Mouse (Mus musculus): Measurements from ENCODE around the gene Il12rb1. TPM values are rescaled to one million over a fixed set of nuclear protein-coding genes. Genes with fewer than 3 reads are reported as not detected.

The Il12rb1 gene
- polyA plus RNA-seq, 1 experiment from 2014 or later = 0.80 TPM

GRCm38 (mm10) chr8:70866566-70866965 is 58.3 kb downstream of the Il12rb1 start:
- ATAC-seq (no peak), DNase-seq (ENCODE audit: low read depth, low spot score) (no peak)
- H3K27me3 ChIP-seq = no peaks in the 10 kb centered on the region
- ChIA-PET CTCF (interaction anchor here (1.0 to 3.5 kb wide), 3 partner anchors 12 to 103 kb away, joined by 3 to 16 read pairs (median 4); no protein-coding TSS in a partner anchor), POLR2A (no interaction called here)
- in situ Hi-C loops (cut with MboI; ENCODE audit: low pct_unique_long_range_greater_than_20kb) = no loop called here
- TF ChIP-seq CTCF (IDR thresholded peaks at IDR 0.05) = no peak

GRCm38 (mm10) chr8:70868559-70869198 is 60.4 kb downstream of the Il12rb1 start:
- DNase-seq (ENCODE audit: low read depth, low spot score) (no peak), ATAC-seq (no peak)
- POLR2A ChIA-PET = interaction anchor here (1.2 kb wide), 1 partner anchor 24 kb away, joined by 6 read pairs; no protein-coding TSS in a partner anchor
- in situ Hi-C loops (cut with MboI; ENCODE audit: low pct_unique_long_range_greater_than_20kb) = no loop called here
- no peak for TF ChIP-seq CTCF (IDR thresholded peaks at IDR 0.05)
- CTCF ChIA-PET = interaction anchor here (0.7 to 3.4 kb wide), 10 partner anchors 9 to 107 kb away, joined by 3 to 58 read pairs (median 4); partner anchors contain the start of gene Arrdc2
- H3K27me3 ChIP-seq = no peaks in the 10 kb centered on the region

- ATAC-seq (no peak), DNase-seq (ENCODE audit: low read depth, low spot score) (no peak)
- ChIA-PET POLR2A (interaction anchor here (0.9 to 1.2 kb wide), 2 partner anchors 11 to 24 kb away, joined by 4 to 6 read pairs; no protein-coding TSS in a partner anchor), CTCF (interaction anchor here (0.7 to 3.4 kb wide), 10 partner anchors 9 to 107 kb away, joined by 3 to 58 read pairs (median 4); partner anchors contain the start of gene Arrdc2)
- no peaks in the 10 kb centered on the region for H3K27me3 ChIP-seq
- TF ChIP-seq CTCF (IDR thresholded peaks at IDR 0.05) = no peak
- in situ Hi-C loops (cut with MboI; ENCODE audit: low pct_unique_long_range_greater_than_20kb) = no loop called here
These were observed 60.9 kb downstream of the Il12rb1 start for GRCm38 (mm10) chr8:70869199-70869571.

- CTCF ChIA-PET = interaction anchor here (0.7 to 3.4 kb wide), 11 partner anchors 10 to 107 kb away, joined by 3 to 58 read pairs (median 4); partner anchors contain the start of gene Arrdc2
- H3K27me3 ChIP-seq = no peaks in the 10 kb centered on the region
- in situ Hi-C loops (cut with MboI; ENCODE audit: low pct_unique_long_range_greater_than_20kb) = no loop called here
- TF ChIP-seq CTCF (IDR thresholded peaks at IDR 0.05) = no peak
- POLR2A ChIA-PET = interaction anchor here (0.9 kb wide), 1 partner anchor 10 kb away, joined by 4 read pairs; no protein-coding TSS in a partner anchor
- ATAC-seq (peak; percentile 42), DNase-seq (ENCODE audit: low read depth, low spot score) (no peak)
These were observed 61.4 kb downstream of the Il12rb1 start for GRCm38 (mm10) chr8:70869601-70870041.

Other genes starting within 250 kb of the Il12rb1 start
- gene Isyna1, start 214.1 kb upstream of the Il12rb1 start, polyA plus RNA-seq (2021) = 6.4 TPM
- 253 TPM for gene Ssbp4, start 199.6 kb upstream of the Il12rb1 start, polyA plus RNA-seq (2021)
- 0.04 TPM for gene Lrrc25, start 192.3 kb upstream of the Il12rb1 start, polyA plus RNA-seq (2021)
- gene Gdf15, start 176.0 kb upstream of the Il12rb1 start, polyA plus RNA-seq (2021) = 354 TPM
- 116 TPM for gene Pgpep1, start 148.1 kb upstream of the Il12rb1 start, polyA plus RNA-seq (2021)
- 189 TPM for gene Lsm4, start 135.2 kb upstream of the Il12rb1 start, polyA plus RNA-seq (2021)
- gene Jund, start 109.5 kb upstream of the Il12rb1 start, polyA plus RNA-seq (2021) = 376 TPM
- 0.06 TPM for gene Iqcn, start 105.0 kb upstream of the Il12rb1 start, polyA plus RNA-seq (2021)
- 1.1 TPM for gene Gm3336, start 89.9 kb upstream of the Il12rb1 start, polyA plus RNA-seq (2021)
- 15.0 TPM for gene Pde4c, start 84.7 kb upstream of the Il12rb1 start, polyA plus RNA-seq (2021)
- gene Rab3a, start 53.8 kb upstream of the Il12rb1 start, polyA plus RNA-seq (2021) = 35.0 TPM
- 85.2 TPM for gene Mpv17l2, start 47.5 kb upstream of the Il12rb1 start, polyA plus RNA-seq (2021)
- 110 TPM for gene Pik3r2, start 31.7 kb upstream of the Il12rb1 start, polyA plus RNA-seq (2021)
- 30.4 TPM for gene Mast3, start 3.4 kb upstream of the Il12rb1 start, polyA plus RNA-seq (2021)
- 6.8 TPM for gene Arrdc2, start 31.3 kb downstream of the Il12rb1 start, polyA plus RNA-seq (2021)
- 8.0 TPM for gene Kcnn1, start 54.8 kb downstream of the Il12rb1 start, polyA plus RNA-seq (2021)
- gene Ccdc124, start 65.5 kb downstream of the Il12rb1 start, polyA plus RNA-seq (2021) = 67.5 TPM
- 0.08 TPM for gene Slc5a5, start 84.3 kb downstream of the Il12rb1 start, polyA plus RNA-seq (2021)
- gene Rpl18a, start 89.0 kb downstream of the Il12rb1 start, polyA plus RNA-seq (2021) = 1,930 TPM
- gene Map1s, start 97.5 kb downstream of the Il12rb1 start, polyA plus RNA-seq (2021) = 50.9 TPM

Data from Patski (cell line).